Mouse (Mus musculus): ENCODE data around the gene Mdfic.

The Mdfic gene

GRCm38 (mm10) chr6:15792680-15793601 is 72.5 kb downstream of the Mdfic start:
- DNase-seq (ENCODE audit: low spot score in 2 of 2) = no peak

- DNase-seq (ENCODE audit: low spot score in 2 of 2) = no peak
Observed at GRCm38 (mm10) chr6:15793602-15794345, 73.3 kb downstream of the Mdfic start.

- DNase-seq (ENCODE audit: low spot score in 2 of 2) = no peak
Observed at GRCm38 (mm10) chr6:15794801-15795200, 74.3 kb downstream of the Mdfic start.

- DNase-seq (ENCODE audit: low spot score in 2 of 2) = no peak
Observed at GRCm38 (mm10) chr6:15807382-15807781, 86.9 kb downstream of the Mdfic start.

GRCm38 (mm10) chr6:15825236-15825635 is 104.8 kb downstream of the Mdfic start:
- DNase-seq (ENCODE audit: low spot score in 2 of 2) = no peak

- no peak for DNase-seq (ENCODE audit: low spot score in 2 of 2)
Observed at GRCm38 (mm10) chr6:15829812-15830211, 109.4 kb downstream of the Mdfic start.

GRCm38 (mm10) chr6:15830651-15831050 is 110.2 kb downstream of the Mdfic start:
- DNase-seq (ENCODE audit: low spot score in 2 of 2) = no peak

- DNase-seq (ENCODE audit: low spot score in 2 of 2) = no peak
Observed at GRCm38 (mm10) chr6:15837695-15838094, 117.2 kb downstream of the Mdfic start.

- no peak for DNase-seq (ENCODE audit: low spot score in 2 of 2)
Observed at GRCm38 (mm10) chr6:15839831-15840230, 119.4 kb downstream of the Mdfic start.

GRCm38 (mm10) chr6:15840429-15840828 is 120.0 kb downstream of the Mdfic start:
- DNase-seq (ENCODE audit: low spot score in 2 of 2) = no peak

GRCm38 (mm10) chr6:15841476-15842209 is 121.2 kb downstream of the Mdfic start:
- peak in 1 of 2 experiments; percentile 2 for DNase-seq (ENCODE audit: low spot score in 2 of 2)

GRCm38 (mm10) chr6:15843295-15843694 is 122.8 kb downstream of the Mdfic start:
- no peak for DNase-seq (ENCODE audit: low spot score in 2 of 2)

- no peak for DNase-seq (ENCODE audit: low spot score in 2 of 2)
Observed at GRCm38 (mm10) chr6:15845711-15846342, 125.4 kb downstream of the Mdfic start.

Measured in spleen, postnatal 14 days (tissue).